Mouse (Mus musculus) liver, embryonic 16.5 days (tissue): ENCODE measurements around the gene Gng8. TPM values are rescaled to one million over a fixed set of nuclear protein-coding genes. Genes with fewer than 3 reads are reported as not detected.

ENCODE experiments used
- ATAC-seq: fragments of 200-750 bp; cut with Nextera tagmentation; 2 replicates; pipeline ENCODE4 v1.8.0; 2017; ENCODE audit warnings: low read depth, mild to moderate bottlenecking, moderate number of reproducible peaks, moderate library complexity
- H3K27ac ChIP-seq: fragments of 300-500 bp; sonication (generic); 2 replicates; pipeline ENCODE4 v1.5.1; 2014; ENCODE audit warnings: mild to moderate bottlenecking, low read length
- H3K27me3 ChIP-seq: fragments of 300-500 bp; sonication (generic); 2 replicates; pipeline ENCODE4 v1.6.1; 2014; ENCODE audit warnings: low read depth, low read length, mixed read lengths; ENCODE audit not compliant: control insufficient read depth, insufficient read depth
- H3K36me3 ChIP-seq: fragments of 300-500 bp; sonication (generic); 2 replicates; pipeline ENCODE4 v1.6.1; 2014; ENCODE audit warnings: mild to moderate bottlenecking; ENCODE audit not compliant: control insufficient read depth, insufficient read depth
- H3K4me1 ChIP-seq: fragments of 300-500 bp; sonication (generic); 2 replicates; pipeline ENCODE4 v1.6.1; 2014; ENCODE audit warnings: low read depth, low read length, mixed read lengths; ENCODE audit not compliant: control insufficient read depth
- H3K4me2 ChIP-seq: fragments of 300-500 bp; sonication (generic); 2 replicates; pipeline ENCODE4 v1.6.1; 2014; ENCODE audit warnings: low read depth, low read length, mixed read lengths
- H3K4me3 ChIP-seq: fragments of 300-500 bp; sonication (generic); 2 replicates; pipeline ENCODE4 v1.5.1; 2014; ENCODE audit warnings: low read depth, mild to moderate bottlenecking, low read length
- H3K9ac ChIP-seq: fragments of 300-500 bp; sonication (generic); 2 replicates; pipeline ENCODE4 v1.6.1; 2014; ENCODE audit warnings: low read depth, low read length
- H3K9me3 ChIP-seq: fragments of 300-500 bp; sonication (generic); replicated peaks from 2 replicates; pipeline ENCODE4 v1.6.1; 2016; ENCODE audit warnings: low read length; ENCODE audit not compliant: control insufficient read depth
- WGBS: fragments of 180-500 bp; shearing (Covaris S2); extraction: QIAGEN DNeasy Blood & Tissue Kit; methylation state at CpG from one replicate; pipeline ENCODE4 v1.1.7; 2014; ENCODE audit not compliant: insufficient replicate concordance; 5-methylcytosine and 5-hydroxymethylcytosine counted together
- polyA plus RNA-seq: library from polyadenylated mRNA; unstranded; fragments of >200 nt; fragmentation: Nextera tagmentation; extraction: Ambion mirVana; gene quantifications from 2 replicates; pipeline ENCODE4 v1.2.1, GENCODE M21; 2015

Gng8 gene
- polyA plus RNA-seq, 1 experiment from 2014 or later: 0.17 TPM

DNA sequence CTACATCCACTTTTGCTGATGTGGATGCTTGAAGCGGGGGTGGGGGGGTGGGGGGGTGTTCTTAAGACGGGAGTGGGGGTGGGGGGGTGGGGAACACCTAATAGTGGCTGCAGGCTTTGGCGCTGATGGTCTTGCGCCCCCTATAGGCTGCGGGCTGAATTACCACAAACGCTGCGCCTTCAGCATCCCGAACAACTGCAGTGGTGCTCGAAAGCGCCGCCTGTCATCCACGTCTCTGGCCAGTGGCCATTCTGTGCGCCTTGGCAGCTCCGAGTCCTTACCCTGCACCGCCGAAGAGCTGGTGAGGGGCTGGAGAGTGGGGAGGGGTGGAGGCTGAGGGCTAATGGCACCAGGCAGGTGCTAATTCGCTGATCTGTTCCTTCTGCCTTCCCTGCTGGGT lies 43.0 kb upstream of the Gng8 start:
- Histone ChIP-seq H3K9me3 (no peaks in the 10 kb centered on the region), H3K27ac (no peak overlapping the region), H3K4me2 (no peak overlapping the region), H3K4me3 (no peak overlapping the region), H3K36me3 (no peaks in the 10 kb centered on the region; the same call in 1 of the 2 replicates), H3K9ac (no peak overlapping the region), H3K27me3 (no peaks in the 10 kb centered on the region), H3K4me1 (peaks cover 26% of the 10 kb centered on the region)
- no peak for ATAC-seq
- WGBS: 44% methylated on average over 17 of the region's 17 CpGs

DNA sequence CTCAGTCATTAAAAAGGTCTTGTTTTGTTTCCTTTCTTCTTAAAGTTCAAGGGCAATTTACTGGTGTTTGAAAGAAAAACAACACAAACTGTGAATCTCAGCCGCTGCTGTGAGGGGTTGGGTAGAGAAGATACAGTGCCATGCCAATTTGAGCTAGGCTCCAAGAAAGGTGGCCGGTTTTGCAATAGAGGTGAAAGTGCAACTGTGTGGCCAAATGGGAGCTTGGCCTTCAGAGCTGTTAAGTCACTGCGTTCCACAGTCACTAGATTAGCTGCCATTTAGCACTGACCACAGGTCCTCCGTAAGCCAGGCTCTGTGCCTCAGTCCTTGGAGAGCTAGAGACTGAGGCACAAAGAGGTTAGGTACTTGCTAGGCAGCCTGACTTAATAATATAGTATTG lies 40.0 kb upstream of the Gng8 start:
- Histone ChIP-seq H3K9me3 (no peaks in the 10 kb centered on the region), H3K4me2 (no peak overlapping the region), H3K4me1 (peaks cover 3% of the 10 kb centered on the region; the same call in 1 of the 2 replicates), H3K27me3 (no peaks in the 10 kb centered on the region), H3K4me3 (no peak overlapping the region), H3K36me3 (peaks cover 4% of the 10 kb centered on the region), H3K27ac (no peak overlapping the region), H3K9ac (no peak overlapping the region)
- WGBS: 71% methylated on average over 4 of the region's 4 CpGs
- ATAC-seq: peak; percentile 35; the same call in 1 of the 2 replicates

DNA sequence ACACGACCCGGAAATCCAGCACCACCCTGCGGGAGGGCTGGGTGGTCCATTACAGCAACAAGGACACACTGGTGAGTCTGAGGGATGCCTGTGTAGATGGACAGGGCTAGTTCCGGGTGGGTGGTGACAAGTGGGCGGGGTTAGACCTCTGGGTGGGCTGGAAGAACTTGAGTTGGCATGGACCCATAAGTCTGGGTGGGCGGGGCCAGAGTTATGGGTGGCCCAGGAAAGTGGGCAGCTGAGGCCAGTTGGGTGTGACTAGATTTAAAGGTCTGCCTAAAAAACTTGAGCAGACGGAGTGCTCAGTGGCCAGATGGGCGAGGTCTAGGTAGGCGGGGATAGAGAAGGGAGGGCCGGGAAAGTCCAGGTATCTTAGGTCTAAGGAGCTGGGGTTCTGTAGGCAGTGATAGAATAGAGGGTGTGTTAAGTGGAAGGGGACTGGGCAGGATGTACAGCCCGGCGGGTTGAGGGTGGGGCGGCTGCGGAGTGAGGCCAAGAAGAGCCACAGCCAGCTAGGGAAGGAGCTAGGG lies 38.2 kb upstream of the Gng8 start:
- H3K36me3 ChIP-seq: peaks cover 4% of the 10 kb centered on the region
- H3K27ac ChIP-seq: no peak overlapping the region
- no peaks in the 10 kb centered on the region for H3K27me3 ChIP-seq
- no peak overlapping the region for H3K9ac ChIP-seq
- ATAC-seq: no peak
- H3K4me1 ChIP-seq: peaks cover 3% of the 10 kb centered on the region; the same call in 1 of the 2 replicates
- H3K4me2 ChIP-seq: no peak overlapping the region
- WGBS: 73% methylated on average over 14 of the region's 14 CpGs
- H3K4me3 ChIP-seq: no peak overlapping the region
- no peaks in the 10 kb centered on the region for H3K9me3 ChIP-seq

DNA sequence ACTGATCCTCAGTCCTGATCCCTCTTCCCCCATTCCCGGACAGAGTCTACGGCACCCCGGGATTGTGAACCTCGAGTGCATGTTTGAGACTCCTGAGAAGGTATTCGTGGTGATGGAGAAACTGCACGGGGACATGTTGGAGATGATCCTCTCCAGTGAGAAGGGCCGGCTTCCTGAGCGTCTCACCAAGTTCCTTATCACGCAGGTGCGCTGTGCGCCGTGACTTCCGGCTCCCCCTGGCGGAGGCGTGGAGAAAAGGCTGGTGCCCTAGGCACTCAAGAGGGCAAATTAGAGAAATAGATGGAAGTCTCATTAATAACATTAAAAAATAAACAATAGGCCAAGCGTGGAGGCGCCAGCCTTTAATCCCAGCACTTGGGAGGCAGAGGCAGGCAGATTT lies 33.2 kb upstream of the Gng8 start:
- 37% methylated on average over 17 of the region's 17 CpGs for WGBS
- Histone ChIP-seq H3K9me3 (no peaks in the 10 kb centered on the region), H3K9ac (no peak overlapping the region), H3K4me2 (no peak overlapping the region), H3K4me1 (no peaks in the 10 kb centered on the region), H3K27me3 (no peaks in the 10 kb centered on the region), H3K27ac (no peak overlapping the region), H3K36me3 (peaks cover 4% of the 10 kb centered on the region), H3K4me3 (no peak overlapping the region)
- ATAC-seq: no peak

DNA sequence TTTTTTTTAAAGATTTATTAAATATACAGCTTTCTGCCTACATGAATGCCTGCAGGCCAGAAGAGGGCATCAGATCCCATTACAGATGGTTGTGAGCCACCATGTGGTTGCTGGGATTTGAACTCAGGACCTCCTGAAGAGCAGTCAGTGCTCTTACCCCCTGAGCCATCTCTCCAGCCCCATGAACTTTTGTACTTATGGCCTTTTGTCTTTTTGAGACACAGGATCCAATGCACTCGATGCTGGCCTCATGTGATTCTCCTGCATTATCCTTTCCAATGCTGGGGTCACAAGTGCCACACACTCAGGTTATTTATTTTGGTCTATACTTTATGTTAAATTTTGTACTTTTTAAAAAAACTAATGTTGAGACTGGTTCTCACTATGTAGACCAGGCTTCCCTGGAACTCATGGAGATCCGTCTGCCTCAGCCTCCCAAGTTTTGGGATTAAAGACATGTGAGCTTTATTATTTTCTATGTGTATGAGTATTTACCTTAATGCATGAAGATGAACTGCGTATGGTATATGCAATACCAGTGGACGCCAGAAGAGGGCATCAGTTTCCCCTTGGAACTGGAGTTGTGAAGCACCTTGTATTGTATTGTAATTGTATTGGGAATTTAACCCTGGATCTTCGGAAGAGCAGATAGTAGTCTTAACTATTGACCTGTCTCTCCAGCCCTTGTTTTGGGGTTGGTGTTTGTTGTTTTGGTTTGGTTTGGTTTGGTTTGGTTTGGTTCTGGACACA lies 31.5 kb upstream of the Gng8 start:
- no peak overlapping the region for H3K4me3 ChIP-seq
- H3K36me3 ChIP-seq: peaks cover 4% of the 10 kb centered on the region
- no peaks in the 10 kb centered on the region for H3K9me3 ChIP-seq
- no peaks in the 10 kb centered on the region for H3K27me3 ChIP-seq
- ATAC-seq: no peak
- H3K27ac ChIP-seq: no peak overlapping the region
- 22% methylated on average over 5 of the region's 5 CpGs for WGBS
- no peak overlapping the region for H3K9ac ChIP-seq
- no peak overlapping the region for H3K4me2 ChIP-seq
- H3K4me1 ChIP-seq: no peaks in the 10 kb centered on the region

DNA sequence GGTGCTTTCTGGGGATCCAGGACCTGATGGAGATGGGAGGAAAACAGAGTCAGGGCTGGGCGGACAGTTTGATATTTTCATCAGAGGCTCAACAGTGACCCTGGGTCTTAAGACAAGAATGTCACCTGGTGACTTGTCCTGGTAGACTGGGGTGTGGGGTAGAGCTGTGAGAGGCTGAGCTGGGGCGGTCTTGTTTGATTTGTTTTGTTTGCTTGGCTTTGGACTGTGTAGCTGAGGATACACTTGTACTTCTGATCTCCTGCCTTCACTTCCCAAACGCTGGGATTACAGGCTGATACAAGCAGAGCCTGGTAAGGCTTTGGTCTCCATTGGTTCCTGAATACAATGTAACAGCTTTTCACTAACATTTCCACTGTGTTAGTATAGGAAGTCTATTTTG lies 24.1 kb upstream of the Gng8 start:
- Histone ChIP-seq H3K4me2 (no peak overlapping the region), H3K27ac (no peak overlapping the region), H3K9me3 (no peaks in the 10 kb centered on the region), H3K9ac (no peak overlapping the region), H3K4me3 (no peak overlapping the region), H3K4me1 (no peaks in the 10 kb centered on the region), H3K36me3 (no peaks in the 10 kb centered on the region), H3K27me3 (no peaks in the 10 kb centered on the region)
- ATAC-seq: peak; percentile 71; the same call in 1 of the 2 replicates
- WGBS: 45% methylated on average over 3 of the region's 3 CpGs

DNA sequence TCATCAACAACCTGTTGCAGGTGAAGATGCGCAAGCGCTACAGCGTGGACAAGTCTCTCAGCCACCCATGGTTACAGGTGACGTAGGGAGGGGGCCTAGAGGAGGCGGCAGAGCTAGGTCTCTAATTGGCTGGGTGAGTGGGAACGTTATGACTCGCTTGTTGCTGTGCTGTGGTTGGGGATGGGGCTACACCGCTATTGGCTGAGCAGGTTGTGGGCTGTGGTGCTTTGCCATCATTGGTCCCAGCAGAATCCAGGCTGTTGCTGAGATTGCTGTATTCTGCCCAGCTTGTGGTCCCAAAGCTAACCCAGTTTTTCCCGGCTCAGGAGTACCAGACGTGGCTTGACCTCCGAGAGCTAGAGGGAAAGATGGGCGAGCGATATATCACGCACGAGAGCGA lies 22.1 kb upstream of the Gng8 start:
- no peaks in the 10 kb centered on the region for H3K27me3 ChIP-seq
- no peaks in the 10 kb centered on the region for H3K9me3 ChIP-seq
- no peaks in the 10 kb centered on the region for H3K36me3 ChIP-seq
- H3K4me3 ChIP-seq: no peak overlapping the region
- ATAC-seq: peak; percentile 56
- no peak overlapping the region for H3K27ac ChIP-seq
- H3K4me1 ChIP-seq: peaks cover 6% of the 10 kb centered on the region
- whole genome bisulfite sequencing: 66% methylated on average over 16 of the region's 16 CpGs
- no peak overlapping the region for H3K9ac ChIP-seq
- no peak overlapping the region for H3K4me2 ChIP-seq

DNA sequence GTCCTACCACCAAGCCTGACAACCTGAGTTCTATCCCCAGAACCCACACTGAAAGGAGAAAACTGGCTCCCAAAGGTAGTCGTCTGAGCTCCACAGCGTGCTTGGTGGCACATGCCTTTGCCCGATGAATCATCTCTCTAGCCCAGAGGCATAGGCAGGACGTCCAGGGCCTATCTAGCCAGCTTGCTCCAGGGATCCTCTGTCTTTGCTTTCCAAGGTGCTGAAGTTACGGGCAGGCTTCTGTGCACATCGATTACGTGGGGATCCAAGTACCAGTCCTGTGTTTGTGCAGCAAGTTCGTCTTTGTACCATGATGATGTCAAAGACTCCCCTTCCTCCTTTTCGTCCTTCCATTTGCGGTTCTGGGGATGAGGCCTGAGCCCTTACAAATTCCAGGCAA lies 20.0 kb upstream of the Gng8 start:
- H3K9me3 ChIP-seq: no peaks in the 10 kb centered on the region
- WGBS: 66% methylated on average over 10 of the region's 10 CpGs
- H3K27ac ChIP-seq: no peak overlapping the region
- H3K9ac ChIP-seq: no peak overlapping the region
- H3K4me3 ChIP-seq: no peak overlapping the region
- no peaks in the 10 kb centered on the region for H3K36me3 ChIP-seq
- H3K4me1 ChIP-seq: peaks cover 15% of the 10 kb centered on the region
- H3K4me2 ChIP-seq: no peak overlapping the region
- no peak for ATAC-seq
- peaks cover 13% of the 10 kb centered on the region for H3K27me3 ChIP-seq

DNA sequence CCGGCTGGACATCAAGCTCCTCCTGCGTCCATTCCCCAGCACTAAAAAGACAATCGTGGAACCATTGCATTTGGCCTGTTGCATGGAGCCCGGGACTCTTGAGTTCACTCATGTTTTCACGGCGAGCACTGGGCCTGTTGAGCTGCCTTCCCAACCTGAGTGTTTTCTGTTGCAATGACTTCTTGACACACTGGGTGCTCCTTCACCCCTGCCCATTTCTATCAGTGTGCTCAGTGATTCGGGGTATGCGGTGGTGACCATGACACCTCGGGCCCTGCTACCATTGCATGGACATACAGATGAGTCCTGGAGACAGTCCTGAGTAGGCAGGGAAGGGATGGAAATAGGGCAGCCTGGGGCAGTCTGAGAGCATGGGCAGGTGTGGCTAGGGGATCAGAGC lies 19.1 kb upstream of the Gng8 start:
- 72% methylated on average over 9 of the region's 9 CpGs for WGBS
- peaks cover 17% of the 10 kb centered on the region for H3K27me3 ChIP-seq
- no peak overlapping the region for H3K4me2 ChIP-seq
- ATAC-seq: no peak
- H3K9ac ChIP-seq: no peak overlapping the region
- no peaks in the 10 kb centered on the region for H3K9me3 ChIP-seq
- no peaks in the 10 kb centered on the region for H3K36me3 ChIP-seq
- no peak overlapping the region for H3K27ac ChIP-seq
- no peak overlapping the region for H3K4me3 ChIP-seq
- peaks cover 15% of the 10 kb centered on the region for H3K4me1 ChIP-seq
